Comparison of ENCODE assay signal across 8 mouse cellular contexts in the genomic region with DNA sequence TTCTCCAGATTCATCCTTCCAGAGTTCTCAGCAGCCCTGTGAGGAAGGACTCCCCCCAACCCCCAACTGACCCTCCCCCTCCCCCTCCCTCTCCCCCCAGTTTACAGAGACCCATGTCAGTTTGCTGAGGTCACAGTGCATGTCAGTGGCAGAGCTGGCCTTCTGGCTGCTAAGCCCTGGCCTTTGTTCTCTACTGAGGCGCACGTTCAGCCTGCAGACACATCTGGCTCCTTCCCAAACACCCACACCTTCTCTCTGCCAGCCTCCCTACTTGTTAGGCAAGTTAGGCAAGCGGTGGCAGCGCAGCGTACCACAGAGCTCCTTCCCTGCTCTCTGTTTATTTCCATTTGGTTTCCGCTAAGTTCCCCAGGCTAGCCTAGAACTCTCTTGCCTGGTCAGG. TPM values are rescaled to one million over a fixed set of nuclear protein-coding genes. Genes with fewer than 3 reads are reported as not detected.
DNase-seq lines count a peak whose midpoint lies in the region; ATAC-seq and TF ChIP-seq lines count a peak whose summit lies in the region.

No protein-coding gene starts in this region.

- 55% methylated on average over 6 of the region's 6 CpGs for WGBS in limb, embryonic 15.5 days

- H3K27ac ChIP-seq in gastrocnemius, adult 2 months: peak overlapping the region; percentile 93
- H3K27ac ChIP-seq in limb, embryonic 15.5 days: peak overlapping the region; percentile 78; the same call in 1 of the 2 replicates

- no peak overlapping the region for H3K9ac ChIP-seq in limb, embryonic 15.5 days

- H3K4me3 ChIP-seq in gastrocnemius, adult 2 months: peak overlapping the region; percentile 43
- H3K4me3 ChIP-seq in limb, embryonic 15.5 days: no peak overlapping the region

- ATAC-seq in limb, embryonic 15.5 days (ENCODE audit: insufficient number of reproducible peaks, low FRiP score, low TSS enrichment, low read depth): no peak

- H3K4me1 ChIP-seq in limb, embryonic 15.5 days: peaks cover 53% of the 10 kb centered on the region

- intact Hi-C loops in gastrocnemius, adult 2 months (cut with DNase I): loop anchor here (1.0 to 2.0 kb wide), 2 partner anchors 25 to 70 kb away; no protein-coding TSS in a partner anchor
- intact Hi-C loops in gastrocnemius, postnatal 36 days (cut with DNase I): loop anchor here (2.0 to 5.0 kb wide), 3 partner anchors 27 to 70 kb away; a partner anchor contains a TSS
- intact Hi-C loops in gastrocnemius, postnatal 14 days (cut with DNase I; ENCODE audit: low total_unique reads): no loop called here

- no peak overlapping the region for H3K4me2 ChIP-seq in limb, embryonic 15.5 days

- H3K36me3 ChIP-seq in limb, embryonic 15.5 days: no peaks in the 10 kb centered on the region

- no peaks in the 10 kb centered on the region for H3K27me3 ChIP-seq in limb, embryonic 15.5 days

- peak; percentile 63 for DNase-seq in gastrocnemius, adult 2 months
- DNase-seq in gastrocnemius, postnatal 36 days: no peak
- peak; percentile 59 for DNase-seq in MN1 (ENCODE audit: low spot score)
- DNase-seq in gonadal fat pad, adult 2 months (ENCODE audit: low read depth): peak; percentile 78
- peak; percentile 58 for DNase-seq in right cerebral cortex, postnatal 25 days
- no peak for DNase-seq in gastrocnemius, postnatal 14 days
- DNase-seq in cerebellum, postnatal 4 days (ENCODE audit: low spot score in 2 of 2): no peak

- TF ChIP-seq CTCF in gastrocnemius, adult 2 months (IDR thresholded peaks at IDR 0.05): no peak

- H3K9me3 ChIP-seq in limb, embryonic 15.5 days: no peaks in the 10 kb centered on the region

RNA-seq across cellular contexts. Expression of a gene that starts 50.0 kb away (rescaled TPM):
- not detected for total RNA-seq in gastrocnemius, adult 2 months (2021)
- not detected for total RNA-seq in gastrocnemius, postnatal 36 days (2021)
- polyA plus RNA-seq in gonadal fat pad, adult 2 months (2012; rRNA removed): 0.45 and 1.5 TPM in 2 replicates
- not detected in 2 replicates for polyA plus RNA-seq in limb, embryonic 15.5 days (2015; fragmentation: Nextera tagmentation; extraction: Ambion mirVana)
- not detected for total RNA-seq in gastrocnemius, postnatal 14 days (2021)

Comparison
In these comparisons a context has a peak if more than half of its experiments do, and no peak if none do; other contexts are left out.
1. DNase-seq: peak in gastrocnemius, adult 2 months (single experiment), MN1 (single experiment), gonadal fat pad, adult 2 months (single experiment) and right cerebral cortex, postnatal 25 days (single experiment); none in gastrocnemius, postnatal 36 days (0 of 2), gastrocnemius, postnatal 14 days (single experiment) and cerebellum, postnatal 4 days (0 of 2).